Comparison of ENCODE assay signal across 4 mouse cellular contexts in genomic region chr17:8041197-8041596, GRCm38 (mm10).
DNase-seq lines count a peak whose midpoint lies in the region; ATAC-seq and TF ChIP-seq lines count a peak whose summit lies in the region.
"Not testable (repeated sequence)": the region's sequence is repeated elsewhere in the genome, so short reads cannot be mapped to it uniquely, and the experiment has no call there.

No protein-coding gene starts in this region.

- not testable (repeated sequence) for H3K36me3 ChIP-seq in heart, embryonic 12.5 days; heart, embryonic 16.5 days (ENCODE audit: control insufficient read depth, insufficient read depth); heart, postnatal 0 days (replicated peaks; ENCODE audit: control insufficient read depth, insufficient read depth, low read length)

- H3K9me3 ChIP-seq in heart, embryonic 12.5 days (replicated peaks); heart, embryonic 16.5 days (replicated peaks; ENCODE audit: control insufficient read depth, low read length); heart, postnatal 0 days (replicated peaks; ENCODE audit: control insufficient read depth, low read length): not testable (repeated sequence)

- not testable (repeated sequence) for TF ChIP-seq CTCF in heart, postnatal 0 days (IDR thresholded peaks at IDR 0.05; ENCODE audit: low read depth)

- H3K27me3 ChIP-seq in heart, embryonic 12.5 days (replicated peaks); heart, embryonic 16.5 days (ENCODE audit: control insufficient read depth, insufficient read depth, low read length); heart, postnatal 0 days (ENCODE audit: control insufficient read depth, insufficient read depth, low read length): not testable (repeated sequence)

- not testable (repeated sequence) for TF ChIP-seq EP300 in heart, postnatal 0 days (IDR thresholded peaks at IDR 0.05; ENCODE audit: low read depth)

- no CpG with 5 or more reads among the region's 5 CpGs for WGBS in heart, embryonic 12.5 days
- WGBS in heart, embryonic 16.5 days = no CpG with 5 or more reads among the region's 5 CpGs
- WGBS in heart, postnatal 0 days = no CpG with 5 or more reads among the region's 5 CpGs

- H3K4me1 ChIP-seq in heart, embryonic 12.5 days (replicated peaks); heart, embryonic 16.5 days (ENCODE audit: control insufficient read depth, insufficient read depth, low read length); heart, postnatal 0 days (ENCODE audit: control insufficient read depth, insufficient read depth): not testable (repeated sequence)

- 0 out of 2 replicates have a peak, but pooled peaks have one; percentile 35 for ATAC-seq in frontal cortex, adult (ENCODE audit: low TSS enrichment)
- ATAC-seq in heart, embryonic 12.5 days (ENCODE audit: insufficient number of reproducible peaks, low FRiP score) = 0 out of 2 replicates have a peak, but pooled peaks have one; percentile 17
- ATAC-seq in heart, embryonic 16.5 days (replicated peaks; ENCODE audit: extremely low read depth, insufficient read depth, low FRiP score) = peak; percentile 58; the same call in 1 of the 2 replicates
- peak; percentile 79 for ATAC-seq in heart, postnatal 0 days (ENCODE audit: insufficient read depth, low read depth)

- H3K4me2 ChIP-seq in heart, embryonic 12.5 days; heart, embryonic 16.5 days (ENCODE audit: low read depth, low read length); heart, postnatal 0 days (ENCODE audit: low read depth, low read length): not testable (repeated sequence)

- H3K27ac ChIP-seq in heart, embryonic 12.5 days (ENCODE audit: poor library complexity, severe bottlenecking); heart, embryonic 16.5 days (ENCODE audit: low read length); heart, postnatal 0 days (ENCODE audit: low read depth): not testable (repeated sequence)

- H3K9ac ChIP-seq in heart, embryonic 12.5 days; heart, embryonic 16.5 days (ENCODE audit: low read length); heart, postnatal 0 days (replicated peaks; ENCODE audit: low read depth, low read length): not testable (repeated sequence)

- DNase-seq in heart, postnatal 0 days (ENCODE audit: low spot score) = not testable (repeated sequence)

- not testable (repeated sequence) for H3K4me3 ChIP-seq in heart, embryonic 12.5 days; heart, embryonic 16.5 days (ENCODE audit: low read length); heart, postnatal 0 days (ENCODE audit: low read depth, low read length)

Comparison
In these comparisons a context has a peak if more than half of its experiments do, and no peak if none do; other contexts are left out.
1. ATAC-seq: peak in every context shown above with its lines; median percentile 79 in heart, postnatal 0 days; 58 in heart, embryonic 16.5 days; 35 in frontal cortex, adult; 17 in heart, embryonic 12.5 days.